Mouse (Mus musculus): ENCODE data around the gene Ryr3. TPM values are rescaled to one million over a fixed set of nuclear protein-coding genes. Genes with fewer than 3 reads are reported as not detected.

The Ryr3 gene
- total RNA-seq, 1 experiment, result 5.4 TPM

DNA sequence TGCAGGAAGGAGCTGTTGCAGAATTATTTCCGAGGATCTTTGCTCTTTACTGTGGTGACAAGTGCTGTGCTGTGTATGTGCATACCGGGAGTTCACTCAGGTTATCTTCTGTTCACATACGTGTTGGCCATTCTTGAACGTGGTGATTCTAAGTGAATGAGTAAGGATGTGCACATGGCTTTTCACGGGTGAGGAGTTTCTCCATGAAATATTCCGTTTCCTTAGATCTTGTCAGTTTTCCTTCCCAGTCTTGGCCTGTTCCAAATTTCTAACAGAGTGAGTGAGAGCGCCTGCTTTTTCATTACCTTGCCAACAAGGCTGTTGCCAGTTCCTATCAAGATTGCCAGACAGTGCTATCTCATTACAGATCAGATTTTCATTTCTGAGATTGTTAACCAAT lies 625.9 kb downstream of the Ryr3 start:
- in situ Hi-C loops (cut with MboI; ENCODE audit: low sequenced_read_pairs in 2 of 2, unreplicated experiment in 2 of 2), result no loop called here
- Histone ChIP-seq H3K36me3 (ENCODE audit: control insufficient read depth, insufficient read depth, low read length, poor library complexity, severe bottlenecking) (no peaks in the 10 kb centered on the region), H3K27ac (ENCODE audit: insufficient read depth, low read depth, low read length, poor library complexity, severe bottlenecking) (no peak overlapping the region), H3K4me3 (ENCODE audit: insufficient read depth in 1 of 2, low read depth in 1 of 2, low read length in 2 of 2, poor library complexity in 1 of 2, severe bottlenecking in 1 of 2) (no peak overlapping the region), H3K9ac (ENCODE audit: insufficient read depth, low read depth, low read length, poor library complexity, severe bottlenecking) (no peak overlapping the region), H3K4me1 (ENCODE audit: control insufficient read depth in 2 of 2, insufficient read depth in 2 of 2, low read length in 2 of 2, poor library complexity in 1 of 2) (0 out of 4 replicates have a peak, but pooled peaks cover 0 to 1% of the 10 kb centered on the region in 2 experiments), H3K9me3 (ENCODE audit: control insufficient read depth, insufficient read depth, low read depth, low read length) (no peaks in the 10 kb centered on the region)
- TF ChIP-seq ZNF384 (IDR thresholded peaks at IDR 0.05; ENCODE audit: low read depth, low read length), result no peak
- TF ChIP-seq MAFK (IDR thresholded peaks at IDR 0.05; ENCODE audit: insufficient read depth, low read depth, low read length), result no peak
- TF ChIP-seq CHD2 (IDR thresholded peaks at IDR 0.05; ENCODE audit: low read depth, low read length), result no peak
- TF ChIP-seq HCFC1 (IDR thresholded peaks at IDR 0.05; ENCODE audit: borderline replicate concordance, insufficient read depth, low read length), result no peak
- TF ChIP-seq ZC3H11A (IDR thresholded peaks at IDR 0.05; ENCODE audit: borderline replicate concordance, low read depth, low read length), result no peak
- DNase-seq (ENCODE audit: low read depth, low spot score), result no peak

Other genes starting within 250 kb of the Ryr3 start
- not detected in 2 replicates for gene Tmco5b, start 68.6 kb upstream of the Ryr3 start, total RNA-seq (2012; rRNA removed)
- 1.3 and 2.8 TPM in 2 replicates for gene Fmn1, start 110.6 kb upstream of the Ryr3 start, total RNA-seq (2012; rRNA removed)